Mouse (Mus musculus) kidney, adult 2 months (tissue): ENCODE results near the gene Snx19. TPM values are rescaled to one million over a fixed set of nuclear protein-coding genes. Genes with fewer than 3 reads are reported as not detected.

ENCODE experiments used
- DNase-seq: peaks from one replicate; pipeline ENCODE4 v3.0.0; 2021
- H3K27ac ChIP-seq: fragments of 200-500 bp; 2 replicates; pipeline ENCODE4 v1.5.1; 2012; ENCODE audit warnings: low read depth, low read length, control low read depth, inconsistent platforms; ENCODE audit not compliant: insufficient read depth
- H3K27me3 ChIP-seq: fragments of 200-500 bp; replicated peaks from 2 replicates; pipeline ENCODE4 v1.6.1; 2012; ENCODE audit warnings: mild to moderate bottlenecking, moderate library complexity, low read length, inconsistent platforms; ENCODE audit not compliant: control insufficient read depth, insufficient read depth
- H3K36me3 ChIP-seq: fragments of 200-500 bp; 2 replicates; pipeline ENCODE4 v1.6.1; 2012; ENCODE audit warnings: mild to moderate bottlenecking, moderate library complexity, low read length, inconsistent platforms; ENCODE audit not compliant: control insufficient read depth, insufficient read depth
- H3K4me1 ChIP-seq: fragments of 200-500 bp; 2 replicates; pipeline ENCODE4 v1.6.1; 2011; ENCODE audit warnings: low read length; ENCODE audit not compliant: control insufficient read depth, insufficient read depth
- H3K4me3 ChIP-seq: fragments of 200-500 bp; 2 replicates; pipeline ENCODE4 v1.5.1; 2011; ENCODE audit warnings: mild to moderate bottlenecking, low read depth, low read length, control low read depth; ENCODE audit not compliant: insufficient read depth
- CTCF ChIP-seq: fragments of 200-500 bp; conservative IDR thresholded peaks from 2 replicates; pipeline ENCODE4 v1.5.1; 2011; ENCODE audit warnings: low read depth, mild to moderate bottlenecking, control low read depth, low read length, moderate library complexity, mixed read lengths; ENCODE audit not compliant: insufficient read depth, insufficient read length
- POLR2A ChIP-seq: fragments of 200-500 bp; IDR thresholded peaks from one replicate; pipeline ENCODE4 v1.6.1; 2011; ENCODE audit warnings: low read depth, low read length, control low read depth
- WGBS: fragments of 180-500 bp; shearing (Covaris S2); methylation state at CpG from one replicate; pipeline ENCODE4 v1.1.7; 2018; 5-methylcytosine and 5-hydroxymethylcytosine counted together
- polyA plus RNA-seq: library from polyadenylated mRNA; depleted of rRNA; stranded (reverse); fragments of >200 nt; gene quantifications from 2 replicates; pipeline ENCODE4 v1.2.3, GENCODE M21; 2012; rRNA removed

Snx19 gene
- 15.7 and 17.6 TPM in 2 replicates for polyA plus RNA-seq

GRCm38 (mm10) chr9:30426882-30427632 lies at the start of gene Snx19:
TSS of gene Snx19 (plus strand) at chr9:30427108.
- H3K36me3 ChIP-seq, result no peaks in the 10 kb centered on the region
- WGBS, result 1% methylated on average over 53 of the region's 53 CpGs
- TF ChIP-seq CTCF (peak; percentile 89), POLR2A (no peak)
- DNase-seq, result peak; percentile 95
- no peaks in the 10 kb centered on the region for H3K27me3 ChIP-seq
- peak within 1 kb of the TSS; percentile 70 for H3K4me3 ChIP-seq
- no peak within 1 kb of the TSS for H3K27ac ChIP-seq
- peaks cover 7% of the 10 kb centered on the region for H3K4me1 ChIP-seq

- no peak for TF ChIP-seq CTCF
- no peak for TF ChIP-seq POLR2A
- Histone ChIP-seq H3K27ac (no peak overlapping the region), H3K36me3 (no peaks in the 10 kb centered on the region), H3K4me1 (no peaks in the 10 kb centered on the region), H3K4me3 (no peak overlapping the region), H3K27me3 (no peaks in the 10 kb centered on the region)
- DNase-seq, result no peak
- WGBS, result 97% methylated on average over 1 of the region's 1 CpGs
Measured at GRCm38 (mm10) chr9:30400771-30401170, 26.1 kb upstream of the Snx19 start.

- WGBS, result 3% methylated on average over 1 of the region's 1 CpGs
- TF ChIP-seq POLR2A, result no peak
- TF ChIP-seq CTCF, result peak; percentile 91
- H3K27me3 ChIP-seq, result no peaks in the 10 kb centered on the region
- no peak overlapping the region for H3K4me3 ChIP-seq
- H3K27ac ChIP-seq, result no peak overlapping the region
- peaks cover 5% of the 10 kb centered on the region for H3K4me1 ChIP-seq
- DNase-seq, result peak; percentile 69
- no peaks in the 10 kb centered on the region for H3K36me3 ChIP-seq
Measured at GRCm38 (mm10) chr9:30422940-30423339, 4.0 kb upstream of the Snx19 start.

- TF ChIP-seq POLR2A (no peak), CTCF (no peak)
- no peak overlapping the region for H3K4me3 ChIP-seq
- H3K27ac ChIP-seq, result no peak overlapping the region
- DNase-seq, result no peak
- no peaks in the 10 kb centered on the region for H3K36me3 ChIP-seq
- 84% methylated on average over 7 of the region's 7 CpGs for WGBS
- H3K27me3 ChIP-seq, result no peaks in the 10 kb centered on the region
- H3K4me1 ChIP-seq, result peaks cover 7% of the 10 kb centered on the region
Measured at GRCm38 (mm10) chr9:30425178-30425577, 1.7 kb upstream of the Snx19 start.

- DNase-seq, result no peak
- TF ChIP-seq CTCF, result no peak
- no peak for TF ChIP-seq POLR2A
- Histone ChIP-seq H3K4me3 (no peak overlapping the region), H3K4me1 (peaks cover 7% of the 10 kb centered on the region), H3K27me3 (no peaks in the 10 kb centered on the region), H3K36me3 (no peaks in the 10 kb centered on the region), H3K27ac (no peak overlapping the region)
- 84% methylated on average over 5 of the region's 5 CpGs for WGBS
Measured at GRCm38 (mm10) chr9:30428231-30428630, 1.3 kb downstream of the Snx19 start.

- H3K27ac ChIP-seq, result no peak overlapping the region
- peaks cover 7% of the 10 kb centered on the region for H3K4me1 ChIP-seq
- 0 out of 2 replicates have a peak, but pooled peaks cover 2% of the 10 kb centered on the region for H3K36me3 ChIP-seq
- H3K4me3 ChIP-seq, result no peak overlapping the region
- WGBS, result 67% methylated on average over 5 of the region's 5 CpGs
- no peak for TF ChIP-seq CTCF
- no peak for TF ChIP-seq POLR2A
- H3K27me3 ChIP-seq, result no peaks in the 10 kb centered on the region
- no peak for DNase-seq
Measured at GRCm38 (mm10) chr9:30430447-30430846, 3.5 kb downstream of the Snx19 start.

GRCm38 (mm10) chr9:30431909-30432308 lies 5.0 kb downstream of the Snx19 start:
- TF ChIP-seq CTCF, result no peak
- no peak for TF ChIP-seq POLR2A
- no peak overlapping the region for H3K4me3 ChIP-seq
- no peak for DNase-seq
- H3K27me3 ChIP-seq, result no peaks in the 10 kb centered on the region
- peaks cover 7% of the 10 kb centered on the region for H3K4me1 ChIP-seq
- no peak overlapping the region for H3K27ac ChIP-seq
- 0 out of 2 replicates have a peak, but pooled peaks cover 2% of the 10 kb centered on the region for H3K36me3 ChIP-seq
- 91% methylated on average over 11 of the region's 11 CpGs for WGBS
